11 mouse cellular contexts compared by ENCODE assay signal in genomic region chr15:80316966-80317634, GRCm38 (mm10). TPM values are rescaled to one million over a fixed set of nuclear protein-coding genes. Genes with fewer than 3 reads are reported as not detected.
DNase-seq lines count a peak whose midpoint lies in the region; TF ChIP-seq lines count a peak whose summit lies in the region.
"Had no signal": no experiment of that assay in that cellular context is flagged by ENCODE, and none has a peak within 500 bp of the region (broad histone marks: within the 10 kb centered on the region; RNA-seq: fewer than 3 reads in every experiment).

No protein-coding gene starts in this region.

- no peaks in the 10 kb centered on the region for H3K27me3 ChIP-seq in kidney, adult 2 months (replicated peaks; ENCODE audit: control insufficient read depth, insufficient read depth, low read length)
- no peaks in the 10 kb centered on the region for H3K27me3 ChIP-seq in limb, embryonic 10.5 days (ENCODE audit: low read depth, poor library complexity, severe bottlenecking)
- H3K27me3 ChIP-seq: intestine, embryonic 15.5 days had no signal

- WGBS in kidney, adult 2 months: 83% methylated on average over 6 of the region's 6 CpGs
- WGBS in limb, embryonic 10.5 days: 87% methylated on average over 6 of the region's 6 CpGs

- no peak for TF ChIP-seq POLR2A in kidney, adult 2 months (IDR thresholded peaks at IDR 0.05; ENCODE audit: low read depth, low read length)

- peak; percentile 14 for DNase-seq in kidney, postnatal 10 days
- DNase-seq in kidney, adult 2 months: no peak
- DNase-seq in adrenal gland, postnatal 14 days: peak; percentile 80
- peak; percentile 88 for DNase-seq in cerebellum, adult 9-10 months
- DNase-seq in limb, embryonic 10.5 days (ENCODE audit: low spot score): no peak
- DNase-seq in right cerebral cortex, postnatal 10 days (ENCODE audit: low spot score in 2 of 2): no peak
- DNase-seq in right cerebral cortex, postnatal 14 days: no peak

- H3K4me3 ChIP-seq in kidney, adult 2 months (ENCODE audit: insufficient read depth, low read depth, low read length): no peak overlapping the region
- H3K4me3 ChIP-seq in limb, embryonic 10.5 days: no peak overlapping the region
- H3K4me3 ChIP-seq: heart, embryonic 15.5 days; intestine, embryonic 15.5 days; liver, embryonic 12.5 days had no signal

- H3K36me3 ChIP-seq in kidney, adult 2 months (ENCODE audit: control insufficient read depth, insufficient read depth, low read length): no peaks in the 10 kb centered on the region
- H3K36me3 ChIP-seq in limb, embryonic 10.5 days: no peaks in the 10 kb centered on the region
- H3K36me3 ChIP-seq: heart, embryonic 15.5 days; intestine, embryonic 15.5 days; liver, embryonic 12.5 days had no signal

- TF ChIP-seq CTCF in kidney, adult 2 months (conservative IDR thresholded peaks at IDR 0.05; ENCODE audit: insufficient read depth, insufficient read length, low read depth, low read length): no peak

- H3K27ac ChIP-seq in kidney, adult 2 months (ENCODE audit: insufficient read depth, low read depth, low read length): no peak overlapping the region
- peak overlapping the region; percentile 67 for H3K27ac ChIP-seq in limb, embryonic 10.5 days
- H3K27ac ChIP-seq: heart, embryonic 15.5 days; intestine, embryonic 15.5 days; liver, embryonic 12.5 days; stomach, postnatal 0 days had no signal

- H3K4me1 ChIP-seq in kidney, adult 2 months (ENCODE audit: control insufficient read depth, insufficient read depth, low read length): no peaks in the 10 kb centered on the region
- peaks cover 49% of the 10 kb centered on the region for H3K4me1 ChIP-seq in limb, embryonic 10.5 days
- H3K4me1 ChIP-seq: liver, embryonic 12.5 days had no signal

- no peaks in the 10 kb centered on the region for H3K9me3 ChIP-seq in limb, embryonic 10.5 days (replicated peaks)
- H3K9me3 ChIP-seq: heart, embryonic 15.5 days; intestine, embryonic 15.5 days; liver, embryonic 12.5 days had no signal

RNA-seq across cellular contexts. Expression of gene Cacna1i, which starts 30.1 kb away (rescaled TPM):
- polyA plus RNA-seq in kidney, adult 2 months (2012; rRNA removed): 0.16 and 0.89 TPM in 2 replicates
- 0.63 and 0.83 TPM in 2 replicates for total RNA-seq in adrenal gland, postnatal 14 days (2021)
- 0.06 and 0.08 TPM in 2 replicates for polyA plus RNA-seq in limb, embryonic 10.5 days (2016; fragmentation: Nextera tagmentation; extraction: Ambion mirVana)
- polyA plus RNA-seq: heart, embryonic 15.5 days; intestine, embryonic 15.5 days; stomach, postnatal 0 days had no signal

RNA-seq across cellular contexts. Expression of gene Rps19bp1, which starts 53.0 kb away (rescaled TPM):
- 25.8 and 29.9 TPM in 2 replicates for polyA plus RNA-seq in kidney, adult 2 months (2012; rRNA removed)
- total RNA-seq in adrenal gland, postnatal 14 days (2021): 34.7 and 35.1 TPM in 2 replicates
- 70.0 and 75.5 TPM in 2 replicates for polyA plus RNA-seq in limb, embryonic 10.5 days (2016; fragmentation: Nextera tagmentation; extraction: Ambion mirVana)

Comparison
In these comparisons a context has a peak if more than half of its experiments do, and no peak if none do; other contexts are left out.
1. DNase-seq: peak in kidney, postnatal 10 days (single experiment), adrenal gland, postnatal 14 days (single experiment) and cerebellum, adult 9-10 months (single experiment); none in kidney, adult 2 months (single experiment), limb, embryonic 10.5 days (single experiment), right cerebral cortex, postnatal 10 days (0 of 2) and right cerebral cortex, postnatal 14 days (single experiment).